Mouse (Mus musculus) neural tube, embryonic 13.5 days (tissue): ENCODE data around the gene Ankrd54. TPM values are rescaled to one million over a fixed set of nuclear protein-coding genes. Genes with fewer than 3 reads are reported as not detected.

Experiments used
- ATAC-seq: fragments of 200-750 bp; cut with Nextera tagmentation; 2 replicates; pipeline ENCODE4 v1.8.0; 2017; ENCODE audit warnings: low read depth, mild to moderate bottlenecking, moderate TSS enrichment, moderate library complexity
- H3K27ac ChIP-seq: fragments of 300-500 bp; sonication (generic); replicated peaks from 2 replicates; pipeline ENCODE4 v1.5.1; 2015; ENCODE audit warnings: moderate library complexity, mild to moderate bottlenecking, inconsistent platforms
- H3K27me3 ChIP-seq: fragments of 300-500 bp; sonication (generic); 2 replicates; pipeline ENCODE4 v1.6.1; 2015; ENCODE audit warnings: mild to moderate bottlenecking, inconsistent platforms
- H3K36me3 ChIP-seq: fragments of 300-500 bp; sonication (generic); 2 replicates; pipeline ENCODE4 v1.6.1; 2015; ENCODE audit warnings: mild to moderate bottlenecking, inconsistent platforms
- H3K4me1 ChIP-seq: fragments of 300-500 bp; sonication (generic); replicated peaks from 2 replicates; pipeline ENCODE4 v1.6.1; 2015; ENCODE audit warnings: inconsistent platforms
- H3K4me2 ChIP-seq: fragments of 300-500 bp; sonication (generic); 2 replicates; pipeline ENCODE4 v1.6.1; 2015; ENCODE audit warnings: inconsistent platforms, mild to moderate bottlenecking, moderate library complexity
- H3K4me3 ChIP-seq: fragments of 300-500 bp; sonication (generic); 2 replicates; pipeline ENCODE4 v1.5.1; 2015; ENCODE audit warnings: mild to moderate bottlenecking, inconsistent platforms
- H3K9ac ChIP-seq: fragments of 300-500 bp; sonication (generic); 2 replicates; pipeline ENCODE4 v1.6.1; 2015; ENCODE audit warnings: moderate library complexity, mild to moderate bottlenecking, inconsistent platforms
- H3K9me3 ChIP-seq: fragments of 300-500 bp; sonication (generic); 2 replicates; pipeline ENCODE4 v1.6.1; 2016; ENCODE audit warnings: inconsistent platforms
- WGBS: fragments of 180-500 bp; shearing (Covaris S2); methylation state at CpG from one replicate; pipeline ENCODE4 v1.1.7; 2015; 5-methylcytosine and 5-hydroxymethylcytosine counted together
- polyA plus RNA-seq: library from polyadenylated mRNA; unstranded; fragments of >200 nt; fragmentation: Nextera tagmentation; extraction: Ambion mirVana; gene quantifications from 2 replicates; pipeline ENCODE4 v1.2.1, GENCODE M21; 2015

Ankrd54 gene
- polyA plus RNA-seq, 1 experiment from 2014 or later: 52.9 TPM

GRCm38 (mm10) chr15:79074446-79074845 is 11.8 kb upstream of the Ankrd54 start:
- Histone ChIP-seq H3K9me3 (no peaks in the 10 kb centered on the region), H3K27ac (peak overlapping the region; percentile 80), H3K4me3 (peak overlapping the region; percentile 94), H3K4me1 (peaks cover 25% of the 10 kb centered on the region), H3K36me3 (peaks cover 30% of the 10 kb centered on the region), H3K27me3 (no peaks in the 10 kb centered on the region), H3K9ac (peak overlapping the region; percentile 93), H3K4me2 (peak overlapping the region; percentile 97)
- no peak for ATAC-seq
- 39% methylated on average over 10 of the region's 10 CpGs for WGBS

GRCm38 (mm10) chr15:79073752-79074151 is 11.1 kb upstream of the Ankrd54 start:
- H3K9me3 ChIP-seq: no peaks in the 10 kb centered on the region
- no peaks in the 10 kb centered on the region for H3K27me3 ChIP-seq
- H3K4me3 ChIP-seq: no peak overlapping the region
- no peak overlapping the region for H3K4me2 ChIP-seq
- H3K36me3 ChIP-seq: peaks cover 23% of the 10 kb centered on the region
- H3K27ac ChIP-seq: no peak overlapping the region
- H3K4me1 ChIP-seq: peaks cover 25% of the 10 kb centered on the region
- H3K9ac ChIP-seq: 0 out of 2 replicates have a peak overlapping the region, but pooled peaks have one; percentile 93
- no peak for ATAC-seq

GRCm38 (mm10) chr15:79071117-79072039 is 8.7 kb upstream of the Ankrd54 start:
- H3K27me3 ChIP-seq: no peaks in the 10 kb centered on the region
- ATAC-seq: no peak
- H3K4me3 ChIP-seq: no peak overlapping the region
- no peak overlapping the region for H3K27ac ChIP-seq
- no peaks in the 10 kb centered on the region for H3K9me3 ChIP-seq
- no peak overlapping the region for H3K9ac ChIP-seq
- WGBS: 64% methylated on average over 5 of the region's 5 CpGs
- H3K4me2 ChIP-seq: no peak overlapping the region
- peaks cover 18% of the 10 kb centered on the region for H3K4me1 ChIP-seq
- no peaks in the 10 kb centered on the region; the same call in 1 of the 2 replicates for H3K36me3 ChIP-seq

- Histone ChIP-seq H3K36me3 (no peaks in the 10 kb centered on the region), H3K4me2 (no peak overlapping the region), H3K27me3 (no peaks in the 10 kb centered on the region), H3K9ac (no peak overlapping the region), H3K4me1 (peaks cover 3% of the 10 kb centered on the region), H3K27ac (no peak overlapping the region), H3K9me3 (no peaks in the 10 kb centered on the region), H3K4me3 (no peak overlapping the region)
- no peak for ATAC-seq
- 77% methylated on average over 3 of the region's 3 CpGs for WGBS
These were observed 5.7 kb upstream of the Ankrd54 start for GRCm38 (mm10) chr15:79068416-79068815.

GRCm38 (mm10) chr15:79067631-79068030 is 4.9 kb upstream of the Ankrd54 start:
- no peak for ATAC-seq
- no peaks in the 10 kb centered on the region for H3K36me3 ChIP-seq
- no peak overlapping the region for H3K27ac ChIP-seq
- no peak overlapping the region for H3K4me3 ChIP-seq
- H3K27me3 ChIP-seq: no peaks in the 10 kb centered on the region
- no peaks in the 10 kb centered on the region for H3K9me3 ChIP-seq
- no peak overlapping the region for H3K4me2 ChIP-seq
- peaks cover 5% of the 10 kb centered on the region for H3K4me1 ChIP-seq
- H3K9ac ChIP-seq: no peak overlapping the region
- 80% methylated on average over 3 of the region's 3 CpGs for WGBS

GRCm38 (mm10) chr15:79066276-79066675 is 3.6 kb upstream of the Ankrd54 start:
- WGBS: 61% methylated on average over 2 of the region's 2 CpGs
- H3K36me3 ChIP-seq: no peaks in the 10 kb centered on the region
- H3K9me3 ChIP-seq: no peaks in the 10 kb centered on the region
- no peak overlapping the region for H3K27ac ChIP-seq
- H3K27me3 ChIP-seq: no peaks in the 10 kb centered on the region
- ATAC-seq: no peak
- H3K4me3 ChIP-seq: no peak overlapping the region
- no peak overlapping the region for H3K9ac ChIP-seq
- H3K4me2 ChIP-seq: no peak overlapping the region
- H3K4me1 ChIP-seq: peaks cover 15% of the 10 kb centered on the region

GRCm38 (mm10) chr15:79065086-79065770 is 2.5 kb upstream of the Ankrd54 start:
- Histone ChIP-seq H3K36me3 (peaks cover 9% of the 10 kb centered on the region), H3K27ac (no peak overlapping the region), H3K27me3 (no peaks in the 10 kb centered on the region), H3K4me2 (no peak overlapping the region), H3K4me3 (no peak overlapping the region), H3K4me1 (peaks cover 25% of the 10 kb centered on the region), H3K9ac (no peak overlapping the region), H3K9me3 (no peaks in the 10 kb centered on the region)
- WGBS: 54% methylated on average over 8 of the region's 8 CpGs
- no peak for ATAC-seq

- peak overlapping the region; percentile 60 for H3K4me2 ChIP-seq
- 11% methylated on average over 14 of the region's 14 CpGs for WGBS
- H3K36me3 ChIP-seq: peaks cover 29% of the 10 kb centered on the region
- H3K4me1 ChIP-seq: peaks cover 25% of the 10 kb centered on the region
- peak overlapping the region; percentile 35 for H3K4me3 ChIP-seq
- ATAC-seq: no peak
- peak overlapping the region; percentile 49; the same call in 1 of the 2 replicates for H3K27ac ChIP-seq
- peak overlapping the region; percentile 64 for H3K9ac ChIP-seq
- H3K9me3 ChIP-seq: no peaks in the 10 kb centered on the region
- no peaks in the 10 kb centered on the region for H3K27me3 ChIP-seq
These were observed 557 bp upstream of the Ankrd54 start for GRCm38 (mm10) chr15:79063160-79063740.

GRCm38 (mm10) chr15:79060887-79061565 is 1.7 kb downstream of the Ankrd54 start:
- 87% methylated on average over 14 of the region's 14 CpGs for WGBS
- Histone ChIP-seq H3K4me1 (peaks cover 25% of the 10 kb centered on the region), H3K4me3 (no peak overlapping the region), H3K36me3 (peaks cover 51% of the 10 kb centered on the region), H3K9ac (0 out of 2 replicates have a peak overlapping the region, but pooled peaks have one; percentile 23), H3K9me3 (no peaks in the 10 kb centered on the region), H3K4me2 (peak overlapping the region; percentile 84; the same call in 1 of the 2 replicates), H3K27ac (no peak overlapping the region), H3K27me3 (no peaks in the 10 kb centered on the region)
- ATAC-seq: no peak

GRCm38 (mm10) chr15:79057850-79058249 is 4.8 kb downstream of the Ankrd54 start:
- Histone ChIP-seq H3K4me1 (peaks cover 20% of the 10 kb centered on the region), H3K9me3 (no peaks in the 10 kb centered on the region), H3K4me3 (no peak overlapping the region), H3K27me3 (no peaks in the 10 kb centered on the region), H3K27ac (no peak overlapping the region), H3K4me2 (no peak overlapping the region), H3K36me3 (peaks cover 83% of the 10 kb centered on the region), H3K9ac (no peak overlapping the region)
- 81% methylated on average over 6 of the region's 6 CpGs for WGBS
- no peak for ATAC-seq

- 85% methylated on average over 7 of the region's 7 CpGs for WGBS
- Histone ChIP-seq H3K27ac (no peak overlapping the region), H3K27me3 (no peaks in the 10 kb centered on the region), H3K36me3 (peaks cover 95% of the 10 kb centered on the region), H3K9me3 (no peaks in the 10 kb centered on the region), H3K4me1 (peaks cover 13% of the 10 kb centered on the region), H3K4me3 (no peak overlapping the region), H3K9ac (no peak overlapping the region), H3K4me2 (no peak overlapping the region)
- no peak for ATAC-seq
These were observed 6.1 kb downstream of the Ankrd54 start for GRCm38 (mm10) chr15:79056601-79057000.
